Mouse (Mus musculus) MN1 (cell line): ENCODE measurements around the gene Ppm1b.

Experiments
- DNase-seq: peaks from one replicate; pipeline ENCODE4 v3.0.0-alpha.2; 2016; ENCODE audit warnings: low spot score

Gene Ppm1b

GRCm38 (mm10) chr17:84957487-84958259 lies 1.1 kb downstream of the Ppm1b start:
- DNase-seq, result peak; percentile 99

GRCm38 (mm10) chr17:84958411-84958911 lies 1.9 kb downstream of the Ppm1b start:
- peak; percentile 38 for DNase-seq

- no peak for DNase-seq
Measured at GRCm38 (mm10) chr17:84958986-84959664, 2.6 kb downstream of the Ppm1b start.

- no peak for DNase-seq
Measured at GRCm38 (mm10) chr17:84959665-84960020, 3.1 kb downstream of the Ppm1b start.

GRCm38 (mm10) chr17:84960136-84960535 lies 3.6 kb downstream of the Ppm1b start:
- DNase-seq, result no peak

- DNase-seq, result no peak
Measured at GRCm38 (mm10) chr17:84962046-84962445, 5.5 kb downstream of the Ppm1b start.

GRCm38 (mm10) chr17:84963651-84964050 lies 7.1 kb downstream of the Ppm1b start:
- DNase-seq, result no peak

GRCm38 (mm10) chr17:84966231-84966630 lies 9.7 kb downstream of the Ppm1b start:
- no peak for DNase-seq

GRCm38 (mm10) chr17:84967045-84967444 lies 10.5 kb downstream of the Ppm1b start:
- DNase-seq, result no peak

- DNase-seq, result no peak
Measured at GRCm38 (mm10) chr17:84969916-84970315, 13.4 kb downstream of the Ppm1b start.

- no peak for DNase-seq
Measured at GRCm38 (mm10) chr17:84981721-84982120, 25.2 kb downstream of the Ppm1b start.

- DNase-seq, result no peak
Measured at GRCm38 (mm10) chr17:84982735-84983134, 26.2 kb downstream of the Ppm1b start.

GRCm38 (mm10) chr17:84986368-84986767 lies 29.8 kb downstream of the Ppm1b start:
- DNase-seq, result no peak

- DNase-seq, result no peak
Measured at GRCm38 (mm10) chr17:84987834-84988410, 31.4 kb downstream of the Ppm1b start.

- no peak for DNase-seq
Measured at GRCm38 (mm10) chr17:84988514-84988913, 32.0 kb downstream of the Ppm1b start.

- DNase-seq, result no peak
Measured at GRCm38 (mm10) chr17:84995844-84996243, 39.3 kb downstream of the Ppm1b start.

- no peak for DNase-seq
Measured at GRCm38 (mm10) chr17:84997639-84998038, 41.1 kb downstream of the Ppm1b start.

- no peak for DNase-seq
Measured at GRCm38 (mm10) chr17:84999636-85000035, 43.1 kb downstream of the Ppm1b start.

- no peak for DNase-seq
Measured at GRCm38 (mm10) chr17:85013485-85013884, 56.9 kb downstream of the Ppm1b start.

GRCm38 (mm10) chr17:85014632-85015031 lies 58.1 kb downstream of the Ppm1b start:
- no peak for DNase-seq

- no peak for DNase-seq
Measured at GRCm38 (mm10) chr17:85018344-85018743, 61.8 kb downstream of the Ppm1b start.

GRCm38 (mm10) chr17:85018794-85019193 lies 62.3 kb downstream of the Ppm1b start:
- DNase-seq, result no peak

GRCm38 (mm10) chr17:85020343-85020742 lies 63.8 kb downstream of the Ppm1b start:
- no peak for DNase-seq
